Mouse (Mus musculus): Measurements from ENCODE around the gene 1700025G04Rik.

DNA sequence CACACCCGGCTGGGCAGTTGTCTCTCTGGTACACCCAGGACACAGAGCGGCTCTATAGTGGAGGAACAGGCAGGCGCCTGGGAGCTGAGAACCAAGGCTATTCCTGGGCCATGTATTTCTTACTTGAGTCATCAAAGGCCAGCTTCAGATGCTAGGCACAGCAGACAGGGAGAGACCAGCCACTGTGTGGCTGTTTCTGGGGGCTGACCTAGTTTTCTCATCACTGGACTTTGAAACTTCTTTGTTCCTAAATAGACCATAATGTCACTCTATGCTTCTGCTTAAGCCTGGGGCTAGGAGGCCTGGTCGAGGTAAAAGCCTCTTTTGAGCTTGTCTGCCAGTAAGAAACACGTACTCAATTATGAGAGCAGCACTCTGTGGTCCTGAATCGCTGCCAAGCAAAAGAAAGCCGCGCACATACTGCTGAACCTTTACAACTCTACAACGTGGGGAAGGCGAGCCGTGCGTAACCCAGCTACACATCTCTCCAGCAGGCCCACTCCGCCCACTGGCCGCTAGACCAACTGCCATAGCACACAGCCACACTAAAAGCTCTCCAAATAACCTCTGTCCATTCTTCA, 199.8 kb downstream of the 1700025G04Rik start:
- TF ChIP-seq GATA1 (IDR thresholded peaks at IDR 0.05; ENCODE audit: low read length) = no peak
- TF ChIP-seq TAL1 (IDR thresholded peaks at IDR 0.05; ENCODE audit: low read length) = no peak
